Mouse (Mus musculus): Measurements from ENCODE around the gene Gm39566.
"Not testable (repeated sequence)": the region's sequence is repeated elsewhere in the genome, so short reads cannot be mapped to it uniquely, and the experiment has no call there.

Gm39566 gene

DNA sequence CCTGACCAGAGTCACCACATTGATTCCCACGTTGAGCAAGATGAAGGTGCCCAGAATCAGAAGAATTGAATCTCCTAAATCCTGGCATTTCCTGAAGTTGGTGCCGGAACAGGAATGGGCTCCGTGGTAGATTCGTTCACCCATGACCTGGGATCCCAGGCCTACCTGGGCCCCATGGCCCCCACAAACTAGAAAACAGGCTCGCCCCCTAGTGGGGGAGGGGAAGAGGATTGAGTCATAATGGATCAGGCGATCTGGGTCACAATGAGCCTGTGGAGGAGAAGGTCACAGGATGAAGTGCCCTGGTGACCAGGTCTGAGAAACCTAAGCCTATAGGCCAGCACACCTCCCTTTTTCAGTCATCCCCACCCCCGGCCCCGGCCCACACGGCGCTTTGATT lies at the start of gene Gm39566:
Gene Gm39566, minus strand, starts transcription at position 144 of the 400 bp plus-strand sequence.
- no peak for DNase-seq

DNA sequence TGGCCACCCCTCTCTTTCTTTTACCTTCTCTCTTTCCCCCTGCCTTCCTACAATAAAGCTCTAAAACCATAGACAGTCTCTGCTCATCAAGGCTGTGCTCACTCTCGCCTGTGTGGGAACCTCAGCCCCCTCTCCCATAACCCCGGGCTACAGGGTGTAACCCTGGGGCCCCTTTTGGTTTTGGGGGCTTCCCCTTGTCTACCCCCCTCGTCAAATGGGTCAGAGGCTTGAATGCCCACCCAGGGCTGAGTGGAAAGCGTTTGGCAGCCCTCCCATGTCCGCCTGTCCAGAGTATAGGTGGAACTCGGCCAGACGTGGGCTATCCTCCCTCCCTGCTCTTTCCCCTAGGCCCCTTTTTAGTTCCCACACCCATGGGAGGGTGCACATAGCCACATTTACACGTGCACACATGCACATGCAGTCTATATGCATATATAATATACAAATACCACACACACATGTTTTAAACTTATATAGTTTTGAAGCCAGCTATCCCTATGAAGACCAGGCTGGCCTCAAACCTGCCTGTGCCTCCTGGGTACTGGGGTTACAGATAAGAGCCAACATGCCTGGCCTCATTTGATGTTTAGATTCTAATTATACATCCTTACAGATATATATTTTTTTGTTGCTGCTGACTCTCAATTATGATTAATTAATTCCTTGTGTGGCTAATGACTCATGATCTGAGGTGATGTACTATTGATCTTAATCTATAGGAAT lies 49.2 kb upstream of the Gm39566 start:
- DNase-seq = no peak

DNA sequence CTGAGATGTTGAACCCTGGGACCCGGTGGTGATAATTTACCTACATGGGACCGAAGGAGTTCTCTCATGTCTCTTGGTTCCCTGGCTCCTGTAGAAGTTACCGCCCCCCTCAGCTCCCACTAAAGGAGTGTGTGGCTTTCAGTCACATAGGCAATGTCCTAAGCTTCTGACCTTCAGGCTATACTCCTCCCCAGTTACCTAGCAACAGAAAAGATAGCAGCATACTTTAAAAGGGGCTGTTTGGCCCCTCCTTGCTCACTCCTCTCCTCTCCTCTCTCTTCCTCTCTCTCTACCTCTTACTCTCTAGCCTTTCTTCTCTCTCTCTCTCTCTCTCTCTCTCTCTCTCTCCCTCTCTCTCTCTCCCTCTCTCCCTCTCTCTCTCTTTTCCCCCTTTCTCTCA lies 48.6 kb upstream of the Gm39566 start:
- not testable (repeated sequence) for DNase-seq

DNA sequence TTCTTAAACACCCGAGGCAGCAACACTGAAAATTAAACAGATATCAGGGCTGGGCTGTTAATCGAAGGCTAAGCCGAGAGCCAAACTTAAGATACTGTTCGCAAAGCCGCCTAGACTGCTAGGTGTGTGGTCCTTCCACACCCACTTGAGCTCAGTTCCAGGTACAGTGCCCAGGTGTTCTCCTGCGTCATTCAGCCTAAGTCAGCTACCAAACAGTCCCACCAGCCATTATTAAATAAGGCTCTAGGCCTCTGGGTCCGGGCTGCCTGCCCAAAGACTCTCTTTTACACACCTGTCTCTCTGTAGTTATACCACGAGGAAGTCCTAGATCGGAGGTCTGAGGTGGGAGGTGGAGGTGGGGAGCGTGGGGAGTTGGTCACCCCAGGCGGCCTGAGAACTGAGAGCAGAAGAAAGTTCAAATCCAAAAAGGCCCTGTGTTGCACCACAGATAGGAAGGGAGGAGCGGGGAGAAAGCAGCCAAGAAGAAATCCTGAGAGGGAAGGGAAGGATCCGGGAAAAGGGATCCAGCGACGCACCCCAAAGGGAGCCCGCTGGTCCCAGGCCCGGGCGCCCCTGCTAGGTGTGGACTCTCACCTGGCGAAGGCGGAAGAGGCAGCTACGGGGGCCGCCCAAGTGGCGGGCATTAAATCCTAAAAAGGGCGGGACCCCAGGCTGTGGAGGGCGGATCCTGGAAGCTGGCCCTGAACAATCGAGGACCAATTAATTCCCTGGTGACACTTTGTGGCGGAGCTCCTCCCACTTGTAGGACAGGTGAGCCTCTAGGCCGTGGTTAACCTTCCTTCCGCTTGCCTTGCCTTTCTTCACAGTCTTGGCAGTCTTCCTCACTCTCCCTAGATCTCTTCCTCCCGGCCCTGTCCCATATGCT lies 43.3 kb upstream of the Gm39566 start, which contains the start of gene Tnk1:
Gene Tnk1, minus strand, starts transcription at position 618 of the 886 bp plus-strand sequence.
- DNase-seq = peak; percentile 81

DNA sequence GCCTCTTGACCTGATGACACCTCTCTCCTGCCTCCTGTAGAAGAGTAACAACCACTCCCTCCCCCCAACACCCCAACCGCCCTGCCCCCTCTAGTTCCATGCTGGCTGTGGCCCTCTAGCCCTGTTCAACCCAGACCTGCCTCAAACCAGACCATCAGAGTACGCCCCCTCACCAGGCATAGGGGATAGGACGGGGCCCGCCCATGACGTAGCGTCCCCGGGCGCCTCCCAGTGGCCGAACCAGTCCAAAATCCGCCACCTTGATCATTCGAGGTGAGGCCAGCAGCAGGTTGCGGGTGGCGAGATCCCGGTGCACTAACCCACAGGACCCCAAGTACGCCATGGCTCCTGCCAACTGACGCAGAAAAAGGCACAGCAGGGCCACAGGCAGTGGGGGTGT lies 40.2 kb upstream of the Gm39566 start:
- no peak for DNase-seq

DNA sequence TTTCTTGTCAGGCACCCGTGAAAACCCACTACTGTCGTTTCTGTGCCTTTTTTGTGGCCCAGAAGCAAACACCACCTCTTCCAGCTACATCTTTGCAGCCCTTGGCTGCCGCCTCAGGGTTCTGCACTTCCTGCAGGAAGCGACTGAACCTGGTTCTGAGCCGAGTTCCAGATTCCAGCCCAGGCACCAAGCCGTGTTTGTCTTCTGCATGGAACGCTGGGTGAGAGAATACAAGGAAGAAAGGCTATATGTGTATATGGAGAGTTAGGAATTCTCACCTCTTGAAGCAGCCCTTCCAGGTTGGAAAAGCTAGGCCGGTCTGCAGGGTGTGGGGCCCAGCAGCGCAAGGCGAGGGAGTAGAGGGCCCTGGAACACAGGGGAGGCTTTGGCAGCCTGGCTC lies 39.6 kb upstream of the Gm39566 start:
- no peak for DNase-seq

DNA sequence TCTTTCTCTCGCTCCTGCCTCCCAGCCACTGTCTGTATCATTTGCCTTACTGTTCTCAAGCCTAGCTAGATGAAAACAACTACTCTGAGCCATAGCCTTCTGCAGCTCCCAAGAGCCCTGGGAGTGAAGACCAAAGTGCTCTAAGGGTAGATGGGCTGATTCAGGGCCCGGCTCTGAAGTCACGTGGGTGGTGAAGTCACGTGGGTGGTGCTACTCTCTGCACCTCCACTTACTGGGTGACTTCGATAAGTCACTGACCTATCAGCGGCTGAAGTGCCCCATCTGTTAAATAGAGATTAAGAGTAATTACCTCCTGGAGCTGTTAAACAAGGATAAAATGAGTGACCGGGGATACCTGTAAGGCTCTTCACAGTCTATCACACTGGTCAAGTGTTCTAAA lies 38.9 kb upstream of the Gm39566 start:
- DNase-seq = peak; percentile 42

DNA sequence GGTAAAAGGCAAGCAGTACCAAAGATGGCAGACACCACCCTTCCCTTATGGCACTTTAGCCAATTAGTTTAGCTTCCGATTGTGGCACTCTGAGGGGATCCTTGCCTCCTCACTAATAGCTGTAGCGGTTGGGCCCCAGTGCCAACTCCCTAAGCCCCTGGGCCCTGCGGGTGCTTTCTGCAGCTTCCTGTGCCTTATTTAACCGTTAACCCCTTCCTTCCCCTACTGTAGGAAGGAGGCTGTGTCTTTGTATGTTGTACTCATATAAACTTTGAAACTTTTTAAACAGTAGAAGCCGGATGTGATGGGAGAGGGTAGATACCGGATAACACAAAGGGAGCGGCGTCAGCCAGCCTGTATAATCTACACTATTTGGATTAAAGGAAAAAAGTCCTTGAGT lies 35.7 kb upstream of the Gm39566 start:
- no peak for DNase-seq

DNA sequence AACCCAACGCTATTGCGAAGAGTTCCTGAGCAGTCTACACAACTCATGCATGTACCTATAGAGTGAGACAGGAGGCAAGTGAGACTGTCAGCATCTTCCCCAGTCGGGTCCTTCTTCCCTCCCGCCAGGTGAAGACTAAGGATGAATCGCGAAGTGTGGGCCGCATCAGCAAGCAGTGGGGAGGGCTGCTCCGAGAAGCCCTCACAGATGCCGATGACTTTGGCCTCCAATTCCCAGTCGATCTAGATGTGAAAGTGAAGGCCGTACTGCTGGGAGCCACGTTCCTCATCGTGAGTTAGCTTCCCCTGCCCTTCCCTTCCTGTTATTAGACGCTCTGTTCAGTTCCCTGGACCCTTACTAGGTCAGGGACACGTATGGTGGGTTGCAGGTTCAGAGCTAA lies 34.8 kb upstream of the Gm39566 start:
- DNase-seq = no peak

DNA sequence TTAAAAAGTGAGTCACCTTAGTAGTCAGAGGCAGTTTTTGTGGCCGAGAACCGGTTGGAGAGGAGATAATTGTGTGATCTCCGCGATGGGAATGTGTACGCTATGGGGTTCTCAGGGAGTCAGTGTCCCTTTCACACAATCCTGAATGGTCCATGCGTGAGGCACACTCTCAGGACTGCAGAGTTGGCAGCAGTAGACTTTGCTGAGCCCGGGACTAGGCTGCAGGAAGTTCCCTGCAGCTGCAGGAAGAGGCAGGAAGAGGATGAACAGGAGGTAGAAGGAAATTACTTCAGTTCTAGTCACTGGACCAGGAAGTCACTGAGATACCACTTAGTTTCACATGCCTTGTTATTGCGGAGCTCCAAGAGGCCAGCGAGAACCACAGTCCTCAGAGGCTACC lies 34.0 kb upstream of the Gm39566 start:
- DNase-seq = no peak

DNA sequence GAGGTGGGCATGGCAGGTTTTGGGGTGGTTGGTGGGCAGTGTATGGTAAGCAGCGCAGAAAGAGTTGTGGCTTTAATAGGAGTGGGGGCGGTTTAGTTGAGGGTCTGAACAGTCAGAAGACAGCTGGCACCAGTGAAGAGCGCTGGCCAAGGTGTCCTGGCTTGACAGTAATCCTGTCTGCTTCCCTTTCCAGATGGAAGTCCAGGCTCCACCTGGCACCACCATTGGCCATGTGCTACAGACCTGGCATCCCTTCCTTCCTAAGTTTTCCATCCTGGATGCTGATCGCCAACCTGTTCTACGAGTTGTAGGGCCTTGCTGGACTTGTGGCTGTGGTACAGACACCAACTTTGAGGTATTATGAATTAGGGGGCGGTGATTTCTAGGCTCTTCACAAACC lies 32.9 kb upstream of the Gm39566 start:
- DNase-seq = no peak

DNA sequence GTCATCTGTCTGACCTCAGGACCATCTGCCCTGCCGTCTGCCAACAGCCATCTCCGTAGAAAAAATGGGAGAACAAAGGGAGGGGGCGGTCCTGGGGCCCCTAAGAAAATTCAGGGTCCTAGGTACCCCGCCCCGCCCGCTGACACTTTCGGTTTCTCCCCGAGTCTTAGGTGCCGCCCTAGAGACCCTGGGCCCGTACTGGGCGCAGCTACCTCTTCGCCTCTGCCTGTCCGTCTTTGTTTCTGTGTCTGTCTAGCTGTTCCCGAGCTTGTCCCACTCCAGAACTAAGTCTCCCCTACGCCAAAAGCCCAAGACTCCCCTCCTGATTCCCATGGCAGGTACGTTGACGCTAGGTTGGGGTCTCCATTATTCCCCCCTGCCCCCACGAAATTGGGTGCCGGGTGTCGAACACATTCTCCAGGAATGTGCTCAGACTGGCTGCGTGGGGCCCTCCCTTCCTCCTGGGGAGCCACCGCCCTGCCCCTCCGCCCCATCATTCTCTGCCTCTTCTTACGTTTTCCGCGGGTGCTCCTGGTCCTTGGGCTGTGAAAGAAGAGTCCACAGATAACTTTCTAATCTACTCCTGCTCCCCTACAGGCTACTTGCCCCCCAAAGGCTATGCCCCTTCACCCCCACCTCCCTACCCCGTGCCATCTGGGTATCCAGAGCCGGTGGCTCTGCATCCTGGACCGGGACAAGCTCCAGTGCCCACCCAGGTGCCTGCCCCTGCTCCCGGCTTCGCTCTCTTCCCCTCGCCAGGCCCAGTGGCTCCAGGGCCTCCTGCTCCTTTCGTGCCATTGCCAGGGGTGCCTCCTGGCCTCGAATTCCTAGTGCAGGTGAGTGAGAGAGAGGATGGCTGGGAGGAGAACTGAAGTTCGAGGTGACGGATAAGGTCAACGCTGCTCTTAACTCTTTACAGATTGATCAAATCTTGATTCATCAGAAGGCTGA lies 31.9 kb upstream of the Gm39566 start:
- no peak for DNase-seq

DNA sequence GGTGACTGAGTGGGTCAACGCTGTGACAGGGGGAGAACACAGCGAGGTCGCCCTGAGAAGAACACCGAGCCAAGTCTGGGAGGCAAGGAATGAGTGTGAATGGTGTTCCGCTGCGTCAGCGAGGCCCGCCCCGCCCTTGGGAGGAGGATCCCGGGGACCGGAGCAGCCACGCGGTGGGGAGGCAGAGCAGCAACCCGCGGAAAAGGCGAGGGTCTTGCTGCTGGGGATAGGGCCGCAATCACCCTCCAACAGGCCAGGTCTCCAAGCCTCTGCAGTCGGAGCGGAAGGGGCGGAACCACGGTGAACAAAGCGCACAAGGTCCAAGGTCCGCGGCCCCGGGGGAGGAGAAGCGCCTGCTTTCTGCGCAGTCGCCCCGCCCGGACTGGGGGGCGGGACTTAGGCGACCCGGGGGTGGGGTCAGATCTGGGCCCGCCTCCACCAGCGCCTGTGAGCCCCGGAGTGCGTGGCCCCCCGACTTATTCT lies 31.1 kb upstream of the Gm39566 start, which contains the start of gene Plscr3:
Gene Plscr3, plus strand, starts transcription at position 179 of the 483 bp plus-strand sequence.
- DNase-seq = peak; percentile 95

DNA sequence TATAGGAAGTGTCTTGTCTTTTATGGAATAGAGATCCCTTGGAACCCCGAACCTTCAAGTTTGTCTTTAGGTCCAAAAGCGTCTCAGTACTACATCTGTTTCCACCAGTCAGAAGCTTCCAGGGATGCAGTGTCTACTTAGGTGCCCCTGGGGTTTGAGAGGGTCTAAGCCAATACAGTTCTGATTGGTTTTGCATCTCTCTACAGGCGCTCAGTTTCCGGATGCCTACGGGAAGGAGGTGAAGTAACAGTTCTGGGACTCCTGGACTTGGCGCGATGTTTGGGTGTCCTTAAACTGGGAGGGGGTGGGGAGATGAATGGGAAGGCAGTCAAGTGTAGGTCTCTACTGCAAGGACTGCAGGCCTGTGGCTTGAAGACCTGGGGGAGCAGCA lies 23.6 kb upstream of the Gm39566 start:
- no peak for DNase-seq

DNA sequence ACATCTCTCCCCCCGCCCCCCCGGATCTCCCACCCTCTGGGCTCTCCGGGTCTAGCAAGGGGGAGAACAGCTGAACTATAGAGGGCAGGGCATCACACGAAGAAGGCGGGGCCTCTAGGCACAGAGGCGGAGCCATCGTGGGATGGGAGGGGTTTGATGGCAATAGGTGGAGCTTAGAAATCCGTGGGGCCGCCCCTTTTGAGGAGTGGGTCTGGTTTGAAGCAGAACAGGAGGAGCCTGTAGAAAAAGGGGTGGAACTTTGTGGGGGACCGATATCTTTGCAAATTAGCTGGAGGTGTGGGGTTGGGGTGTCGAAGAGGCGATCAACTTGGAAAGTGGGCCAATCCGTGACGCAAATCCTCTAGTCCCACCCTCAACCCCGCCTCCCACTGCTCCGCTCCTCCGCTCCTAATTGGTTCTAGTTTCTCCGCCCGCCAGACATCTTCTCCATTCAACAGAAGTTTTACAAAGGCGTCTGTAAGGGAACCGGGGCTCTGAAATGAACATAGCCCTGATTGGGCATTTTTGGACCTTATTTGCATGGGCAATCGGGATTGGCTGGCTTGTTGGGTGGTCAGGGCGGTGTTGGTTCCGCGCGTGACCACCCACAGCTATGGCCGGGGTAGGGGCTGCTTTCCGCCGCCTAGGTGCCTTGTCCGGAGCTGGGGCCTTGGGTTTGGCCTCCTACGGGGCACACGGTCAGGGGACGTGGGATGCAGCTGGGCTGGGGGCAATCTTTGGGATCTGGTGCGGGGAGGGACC lies 23.0 kb upstream of the Gm39566 start, which contains the start of gene Tmem256:
Gene Tmem256, plus strand, starts transcription at position 563 of the 762 bp plus-strand sequence.
- peak; percentile 99 for DNase-seq

DNA sequence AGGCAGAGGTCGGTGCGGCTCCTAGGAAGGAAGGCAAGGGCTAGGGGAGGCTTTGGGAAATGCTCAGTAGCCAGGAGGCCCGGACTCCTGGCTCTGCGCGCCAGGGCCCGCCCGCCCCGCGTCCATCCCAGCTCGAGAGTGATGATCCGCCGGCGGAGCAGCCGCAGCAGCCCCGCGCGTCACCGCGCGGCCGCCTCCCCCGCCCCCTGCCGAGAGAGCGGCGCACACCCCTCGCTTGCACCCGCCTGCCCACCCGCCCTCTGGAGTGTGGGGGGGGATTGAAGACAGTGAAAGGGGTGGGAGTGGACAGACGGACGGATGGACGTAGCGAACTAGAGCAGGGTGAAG lies 22.5 kb upstream of the Gm39566 start, which contains the start of gene Nlgn2:
Gene Nlgn2, minus strand, starts transcription at position 181 of the 348 bp plus-strand sequence.
- no peak for DNase-seq

DNA sequence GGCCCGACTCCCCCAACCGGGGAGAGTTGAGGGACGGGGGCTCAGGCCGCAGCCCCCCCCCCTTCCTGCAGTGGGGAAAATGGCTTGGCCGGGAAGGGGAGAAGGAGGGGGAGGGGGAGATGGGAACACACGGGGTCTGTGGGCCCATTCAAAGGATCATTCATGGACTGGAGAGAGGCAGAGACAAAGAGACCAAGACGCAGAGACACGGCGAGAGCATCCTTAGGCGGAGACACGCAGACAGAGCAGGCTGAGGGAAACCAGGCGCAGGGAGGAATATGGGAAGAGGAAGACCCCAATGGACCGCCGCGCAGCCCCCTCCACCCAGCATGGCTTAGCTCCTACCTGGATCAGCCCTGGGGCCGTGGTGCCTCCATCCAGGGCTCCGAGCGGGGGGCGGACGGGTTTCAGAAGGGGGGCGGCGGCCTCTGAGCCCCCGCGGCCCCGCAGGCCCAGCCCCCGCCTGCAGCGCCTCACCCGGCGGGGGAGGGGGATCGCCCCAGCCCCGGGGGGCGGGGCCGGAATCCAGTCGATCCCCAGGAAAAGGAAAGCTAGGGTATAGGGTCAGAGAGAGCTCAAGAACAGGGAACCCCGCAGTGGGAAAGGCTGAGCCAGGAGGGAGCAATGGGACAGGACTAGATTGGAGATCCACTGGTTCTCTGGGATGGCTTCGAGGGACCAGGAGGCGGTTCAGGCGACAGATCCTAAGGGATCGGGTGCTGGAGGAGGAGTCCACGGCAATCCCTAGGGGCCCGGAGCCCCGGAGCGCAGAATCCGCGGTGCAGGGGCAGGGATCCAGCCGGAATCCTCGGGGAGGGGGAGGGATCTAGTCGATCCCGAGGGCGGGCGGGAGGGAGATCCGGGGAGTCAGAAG lies 21.8 kb upstream of the Gm39566 start:
- DNase-seq = peak; percentile 37

DNA sequence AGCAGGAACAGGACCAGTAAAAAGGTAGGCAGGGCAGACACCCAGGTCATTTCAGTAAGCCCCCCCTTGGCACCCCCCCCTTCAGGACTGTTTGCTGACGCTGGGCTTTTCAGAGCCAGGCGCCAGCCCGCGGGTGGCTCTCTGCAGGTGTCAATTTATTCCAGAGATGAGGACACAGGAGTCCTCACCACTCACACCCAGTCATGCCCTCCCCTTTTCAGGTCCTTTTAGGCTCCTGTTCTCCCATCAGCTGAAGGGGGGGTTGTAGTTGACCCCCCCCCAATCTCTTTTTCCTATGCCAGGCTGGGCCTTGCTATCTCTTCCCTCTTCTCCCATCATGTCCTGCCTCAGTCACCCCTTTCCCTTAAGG lies 20.9 kb upstream of the Gm39566 start:
- DNase-seq = no peak

DNA sequence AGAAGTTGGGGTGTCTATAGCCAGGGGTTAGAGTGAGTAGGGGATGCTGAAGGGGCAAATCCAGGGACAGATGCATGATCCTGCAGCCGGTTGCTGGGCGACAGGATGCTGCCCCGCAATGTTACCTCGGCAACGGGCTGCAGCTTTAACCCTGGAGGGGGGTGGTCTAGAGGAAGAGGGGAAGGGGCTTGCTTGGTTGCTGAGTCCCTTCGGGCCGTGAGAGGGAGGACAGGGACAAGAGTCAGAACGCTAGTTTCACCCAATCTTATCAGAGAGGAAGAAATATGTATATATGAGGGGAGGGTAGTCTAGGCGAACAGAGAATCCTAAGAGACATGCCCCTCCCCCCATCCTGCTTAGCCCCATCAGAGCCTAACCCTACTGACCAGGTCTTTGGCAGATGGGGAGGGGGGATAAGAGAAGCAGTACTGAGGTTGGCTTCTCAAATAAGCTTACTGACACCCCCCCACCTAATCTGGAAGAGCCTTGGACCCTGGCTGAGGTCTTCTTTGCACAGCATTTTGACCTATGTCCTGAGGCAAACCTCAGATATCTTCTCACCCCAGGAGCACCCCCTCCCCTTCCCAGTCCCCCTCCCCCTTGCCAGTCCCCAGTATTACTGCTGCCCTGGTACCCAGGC lies 20.3 kb upstream of the Gm39566 start:
- no peak for DNase-seq

DNA sequence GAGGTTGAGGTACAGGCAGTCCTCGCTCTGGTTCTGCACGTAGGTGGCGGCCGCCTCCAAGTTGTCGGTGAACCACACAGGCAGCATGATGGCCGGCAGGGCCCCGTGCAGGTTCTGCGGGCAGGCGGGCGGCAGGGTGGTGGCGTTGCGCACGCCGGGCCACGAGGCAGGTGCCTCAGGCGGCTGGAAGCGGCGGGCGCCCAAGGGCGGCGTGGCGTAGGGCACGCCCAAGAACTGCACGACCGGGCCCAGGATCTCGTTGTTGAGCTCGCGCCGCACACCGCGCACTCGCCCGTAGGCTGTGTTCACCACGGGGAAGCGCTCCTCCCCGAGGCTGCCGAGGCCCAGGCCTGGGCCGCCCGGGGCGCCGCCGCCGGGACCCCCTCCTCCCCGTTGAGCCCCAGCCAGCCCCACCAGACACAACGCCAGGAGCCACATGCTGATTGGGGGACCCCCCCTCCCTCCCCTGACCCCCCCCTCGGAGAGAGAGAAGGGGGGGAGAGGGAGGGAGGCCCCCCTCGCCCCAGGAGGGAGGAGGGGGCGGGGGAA lies 19.0 kb upstream of the Gm39566 start:
- DNase-seq = no peak
